Mouse (Mus musculus) intestine, embryonic 14.5 days (tissue): ENCODE measurements around the gene Nisch. TPM values are rescaled to one million over a fixed set of nuclear protein-coding genes. Genes with fewer than 3 reads are reported as not detected.

ENCODE experiments used
- ATAC-seq: fragments of 200-750 bp; cut with Nextera tagmentation; replicated peaks from 2 replicates; pipeline ENCODE4 v1.8.0; 2017; ENCODE audit warnings: low read depth, moderate number of reproducible peaks, moderate TSS enrichment, moderate library complexity; ENCODE audit not compliant: low FRiP score, low TSS enrichment
- DNase-seq: peaks from one replicate; pipeline ENCODE4 v3.0.0-alpha.2; 2018; ENCODE audit warnings: low spot score
- H3K27ac ChIP-seq: fragments of 300-500 bp; sonication (generic); 2 replicates; pipeline ENCODE4 v1.5.1; 2014; ENCODE audit warnings: low read depth, mild to moderate bottlenecking, control low read depth
- H3K27me3 ChIP-seq: fragments of 300-500 bp; sonication (generic); replicated peaks from 2 replicates; pipeline ENCODE4 v1.6.1; 2014; ENCODE audit warnings: low read length, control low read depth; ENCODE audit not compliant: control insufficient read depth, insufficient read depth
- H3K36me3 ChIP-seq: fragments of 300-500 bp; sonication (generic); 2 replicates; pipeline ENCODE4 v1.6.1; 2014; ENCODE audit warnings: low read length, control low read depth; ENCODE audit not compliant: control insufficient read depth, insufficient read depth
- H3K4me1 ChIP-seq: fragments of 300-500 bp; sonication (generic); replicated peaks from 2 replicates; pipeline ENCODE4 v1.6.1; 2014; ENCODE audit warnings: low read length, control low read depth, mixed read lengths; ENCODE audit not compliant: control insufficient read depth, insufficient read depth
- H3K4me2 ChIP-seq: fragments of 300-500 bp; sonication (generic); 2 replicates; pipeline ENCODE4 v1.6.1; 2014; ENCODE audit warnings: low read length
- H3K4me3 ChIP-seq: fragments of 300-500 bp; sonication (generic); 2 replicates; pipeline ENCODE4 v1.5.1; 2014; ENCODE audit warnings: low read depth, low read length, control low read depth, mixed read lengths
- H3K9ac ChIP-seq: fragments of 300-500 bp; sonication (generic); 2 replicates; pipeline ENCODE4 v1.6.1; 2014; ENCODE audit warnings: mild to moderate bottlenecking, low read length
- H3K9me3 ChIP-seq: fragments of 300-500 bp; sonication (generic); 2 replicates; pipeline ENCODE4 v1.6.1; 2016; ENCODE audit warnings: low read length, control low read depth; ENCODE audit not compliant: control insufficient read depth
- WGBS: fragments of 180-500 bp; shearing (Covaris S2); extraction: QIAGEN DNeasy Blood & Tissue Kit; methylation state at CpG from one replicate; pipeline ENCODE4 v1.1.7; 2014; 5-methylcytosine and 5-hydroxymethylcytosine counted together
- polyA plus RNA-seq: library from polyadenylated mRNA; unstranded; fragments of >200 nt; fragmentation: Nextera tagmentation; extraction: Ambion mirVana; gene quantifications from 2 replicates; pipeline ENCODE4 v1.2.1, GENCODE M21; 2014

Gene Nisch
- polyA plus RNA-seq, 1 experiment from 2014 or later, result 330 TPM

DNA sequence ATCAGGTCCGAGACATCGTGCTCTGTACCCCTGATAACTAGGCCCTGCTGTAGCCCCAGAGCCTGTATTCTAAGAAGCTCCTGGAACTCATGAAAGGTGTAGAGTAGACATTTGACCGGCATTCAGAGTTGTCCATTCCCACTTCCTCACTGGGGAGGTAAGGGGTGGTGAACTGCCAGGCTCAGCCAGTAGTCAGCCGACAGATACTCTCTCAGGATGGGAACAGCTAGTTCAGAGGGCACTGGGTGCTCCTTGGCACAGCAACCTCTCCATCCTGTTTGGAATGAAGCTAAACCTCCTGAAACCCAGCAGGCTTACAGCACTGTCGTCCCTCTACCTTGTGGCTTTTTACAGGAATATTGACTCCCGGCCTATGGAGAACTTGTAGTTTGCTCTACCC, 4.9 kb downstream of the Nisch start:
- no peak overlapping the region for H3K4me2 ChIP-seq
- DNase-seq (no peak), ATAC-seq (no peak)
- no peak overlapping the region for H3K9ac ChIP-seq
- H3K27ac ChIP-seq, result no peak overlapping the region
- peaks cover 3% of the 10 kb centered on the region for H3K4me1 ChIP-seq
- WGBS, result 89% methylated on average over 6 of the region's 6 CpGs
- H3K9me3 ChIP-seq, result no peaks in the 10 kb centered on the region
- no peaks in the 10 kb centered on the region for H3K36me3 ChIP-seq
- no peak overlapping the region for H3K4me3 ChIP-seq
- H3K27me3 ChIP-seq, result no peaks in the 10 kb centered on the region

DNA sequence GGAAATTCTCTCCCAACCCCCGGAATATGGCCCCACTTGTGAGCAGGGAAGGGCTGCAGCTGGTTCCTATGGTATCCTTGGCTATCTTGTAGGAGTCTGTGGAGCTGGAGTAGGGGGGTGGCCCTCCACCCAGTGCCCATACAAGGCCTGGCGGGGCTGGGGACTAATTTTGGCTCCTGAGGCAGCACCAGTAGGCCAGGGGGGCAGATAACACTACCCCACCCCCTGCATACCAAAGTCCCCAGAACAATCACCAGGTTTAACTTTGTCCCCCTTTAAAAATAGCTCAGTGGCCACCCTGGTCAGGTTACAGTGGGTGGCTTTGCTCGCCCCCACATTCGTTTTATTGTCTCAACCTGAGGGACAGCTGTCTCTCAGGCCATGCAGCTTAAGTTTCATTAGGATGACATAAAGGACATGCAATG, 7.6 kb downstream of the Nisch start:
- H3K27ac ChIP-seq, result no peak overlapping the region
- H3K9me3 ChIP-seq, result no peaks in the 10 kb centered on the region
- no peak overlapping the region for H3K4me2 ChIP-seq
- WGBS, result 75% methylated on average over 4 of the region's 4 CpGs
- ATAC-seq (no peak), DNase-seq (no peak)
- H3K4me1 ChIP-seq, result peaks cover 12% of the 10 kb centered on the region
- H3K36me3 ChIP-seq, result peaks cover 3% of the 10 kb centered on the region
- no peak overlapping the region for H3K4me3 ChIP-seq
- H3K9ac ChIP-seq, result no peak overlapping the region
- no peaks in the 10 kb centered on the region for H3K27me3 ChIP-seq

DNA sequence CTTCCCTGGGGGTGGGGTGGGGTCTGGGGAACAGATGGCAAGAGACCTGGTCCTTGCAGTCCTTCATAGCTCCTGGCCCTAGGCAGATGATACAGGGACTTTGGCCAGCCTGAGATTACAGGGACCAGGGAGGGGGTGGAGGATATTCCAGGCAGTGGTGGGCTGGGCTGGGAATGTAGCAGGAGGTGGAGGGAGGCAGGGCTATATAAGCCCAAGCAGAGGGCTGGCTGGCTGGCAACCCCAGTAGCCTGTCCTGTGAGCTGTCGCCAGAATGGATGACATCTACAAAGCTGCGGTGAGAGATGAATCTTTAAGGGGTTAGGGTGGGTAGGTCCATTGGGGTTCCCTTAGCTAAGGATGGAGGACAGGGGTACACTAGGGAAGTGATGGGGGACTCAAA, 8.7 kb downstream of the Nisch start, which contains the start of gene Tnnc1:
Gene Tnnc1 (plus strand): TSS at position 229 of the 400 bp plus-strand sequence.
- H3K27me3 ChIP-seq, result no peaks in the 10 kb centered on the region
- H3K9ac ChIP-seq, result no peak within 1 kb of the TSS; the same call in 1 of the 2 replicates
- 56% methylated on average over 2 of the region's 2 CpGs for WGBS
- H3K4me3 ChIP-seq, result peak within 1 kb of the TSS; percentile 78; the same call in 1 of the 2 replicates
- peaks cover 12% of the 10 kb centered on the region for H3K4me1 ChIP-seq
- H3K36me3 ChIP-seq, result peaks cover 13% of the 10 kb centered on the region
- no peaks in the 10 kb centered on the region for H3K9me3 ChIP-seq
- DNase-seq (no peak), ATAC-seq (no peak)
- H3K4me2 ChIP-seq, result peak within 1 kb of the TSS; percentile 73
- no peak within 1 kb of the TSS for H3K27ac ChIP-seq

DNA sequence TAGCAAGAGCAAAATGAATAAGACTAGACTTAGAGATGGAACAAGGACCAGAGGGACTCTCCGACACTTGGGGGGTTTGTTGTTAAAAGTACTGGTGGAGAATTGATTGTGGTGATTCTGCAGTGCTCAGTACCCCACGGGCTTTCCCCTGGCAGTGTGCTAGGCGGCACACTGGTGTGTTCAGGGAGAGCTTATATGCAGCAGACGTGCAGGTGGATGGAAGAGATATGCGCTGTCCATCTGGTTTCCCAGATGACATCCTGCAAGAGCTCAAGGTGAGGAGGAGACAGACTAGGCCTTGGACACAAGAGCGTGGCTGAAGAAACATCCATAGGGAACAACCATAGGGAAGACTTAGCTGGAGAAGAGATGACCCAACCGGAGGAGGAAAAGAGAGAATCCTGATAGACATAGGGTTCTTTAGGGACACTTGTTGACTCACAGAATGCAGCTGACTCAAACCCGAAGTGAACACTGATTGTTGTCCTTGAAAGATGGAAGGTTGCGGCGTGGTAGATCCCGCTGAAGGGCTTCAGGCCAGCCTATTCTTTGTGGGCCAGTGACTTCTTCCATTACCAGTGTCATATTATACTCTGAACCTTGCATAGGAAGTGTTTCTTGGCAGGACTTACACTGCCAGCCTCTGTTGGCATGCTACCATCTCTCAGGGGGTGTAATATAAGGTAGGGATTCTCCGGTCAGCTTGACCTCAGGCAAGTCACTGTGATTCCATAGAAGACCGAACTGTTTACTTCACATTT, 9.5 kb downstream of the Nisch start:
- DNase-seq (no peak), ATAC-seq (0 out of 2 replicates have a peak, but pooled peaks have one; percentile 6)
- Histone ChIP-seq H3K4me3 (peak overlapping the region; percentile 78), H3K36me3 (peaks cover 22% of the 10 kb centered on the region), H3K9ac (peak overlapping the region; percentile 97), H3K27me3 (no peaks in the 10 kb centered on the region), H3K4me2 (peak overlapping the region; percentile 73), H3K27ac (no peak overlapping the region), H3K4me1 (peaks cover 12% of the 10 kb centered on the region), H3K9me3 (no peaks in the 10 kb centered on the region)
- 78% methylated on average over 13 of the region's 13 CpGs for WGBS

DNA sequence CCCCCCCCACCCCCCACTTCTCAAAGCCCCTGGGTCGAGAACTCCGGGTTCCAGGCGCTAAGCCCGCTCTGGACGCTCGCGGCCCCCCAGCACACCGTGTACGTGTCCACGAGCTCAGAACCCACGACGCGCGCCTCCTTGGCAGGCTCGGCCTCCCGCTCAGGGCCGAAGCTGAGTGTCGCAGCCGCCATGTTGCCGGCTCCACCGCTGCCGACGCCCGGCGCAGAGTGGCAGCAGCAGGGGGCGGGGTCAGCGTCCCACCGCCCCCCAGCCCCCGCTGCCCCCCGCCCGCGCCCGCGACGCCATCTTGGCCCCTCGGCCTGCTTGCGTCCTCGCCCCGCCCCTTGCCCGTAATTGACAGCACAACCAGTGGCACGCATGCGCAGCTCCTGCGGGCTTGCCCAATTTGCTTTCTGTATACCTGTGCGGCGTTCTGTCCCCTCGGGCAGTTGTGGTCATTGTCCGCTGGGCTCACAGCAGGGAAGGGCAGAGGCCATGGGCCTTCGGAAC, 10.2 kb downstream of the Nisch start:
- Histone ChIP-seq H3K4me3 (peak overlapping the region; percentile 78), H3K9ac (peak overlapping the region; percentile 97), H3K27me3 (no peaks in the 10 kb centered on the region), H3K4me1 (peaks cover 12% of the 10 kb centered on the region), H3K9me3 (no peaks in the 10 kb centered on the region), H3K4me2 (peak overlapping the region; percentile 73), H3K36me3 (peaks cover 29% of the 10 kb centered on the region), H3K27ac (peak overlapping the region; percentile 78)
- ATAC-seq (peak; percentile 71), DNase-seq (peak; percentile 94)
- WGBS, result 1% methylated on average over 47 of the region's 48 CpGs

DNA sequence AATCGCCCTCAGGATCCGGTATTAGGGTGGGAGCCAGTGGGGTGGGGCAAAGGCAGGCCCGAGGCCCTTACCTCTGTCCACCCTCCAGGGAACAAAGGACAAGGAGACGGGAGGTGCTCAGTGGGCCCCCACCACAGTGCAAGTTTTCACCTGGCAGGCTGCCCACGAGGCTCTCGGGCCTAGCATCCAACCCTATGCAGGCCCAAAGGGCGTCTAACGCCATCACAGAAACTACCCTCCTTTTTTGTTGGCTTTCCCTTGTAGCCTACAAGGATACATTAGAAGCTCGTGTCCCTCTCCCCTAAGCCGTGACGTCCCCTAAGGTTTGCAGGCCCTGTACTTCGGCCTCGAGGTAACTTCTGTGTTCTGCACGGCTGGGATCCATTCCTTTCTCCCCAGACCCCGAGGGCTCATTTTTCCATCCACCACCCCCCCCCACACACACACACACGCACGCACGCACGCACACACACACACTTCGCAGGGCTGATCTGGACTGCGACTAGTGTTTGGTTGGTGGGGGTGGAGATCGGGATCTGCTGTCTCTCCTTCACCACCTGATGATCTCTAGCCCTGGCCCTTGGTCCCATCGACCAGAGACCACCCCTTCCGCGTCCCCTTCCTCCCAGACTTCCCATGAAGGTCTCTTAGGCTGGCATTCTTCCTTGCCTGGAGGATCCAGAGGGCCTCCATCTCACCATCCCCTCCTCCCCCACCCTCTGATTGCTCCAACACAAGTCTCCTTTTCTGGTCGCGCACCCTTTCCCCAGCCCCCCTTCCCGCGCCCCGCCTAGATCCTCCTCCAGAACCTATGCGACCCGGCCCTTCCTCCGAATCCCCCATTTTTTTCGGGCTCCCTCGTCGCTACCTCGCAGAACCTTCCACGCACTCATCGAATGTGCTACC, 10.9 kb downstream of the Nisch start:
- under 1% methylated on average over 39 of the region's 39 CpGs for WGBS
- Histone ChIP-seq H3K9ac (peak overlapping the region; percentile 97), H3K4me2 (peak overlapping the region; percentile 73), H3K4me1 (peaks cover 12% of the 10 kb centered on the region), H3K27ac (peak overlapping the region; percentile 78), H3K4me3 (peak overlapping the region; percentile 78), H3K36me3 (peaks cover 36% of the 10 kb centered on the region), H3K9me3 (no peaks in the 10 kb centered on the region), H3K27me3 (no peaks in the 10 kb centered on the region)
- ATAC-seq, result peak; percentile 63
- DNase-seq, result peak; percentile 80

DNA sequence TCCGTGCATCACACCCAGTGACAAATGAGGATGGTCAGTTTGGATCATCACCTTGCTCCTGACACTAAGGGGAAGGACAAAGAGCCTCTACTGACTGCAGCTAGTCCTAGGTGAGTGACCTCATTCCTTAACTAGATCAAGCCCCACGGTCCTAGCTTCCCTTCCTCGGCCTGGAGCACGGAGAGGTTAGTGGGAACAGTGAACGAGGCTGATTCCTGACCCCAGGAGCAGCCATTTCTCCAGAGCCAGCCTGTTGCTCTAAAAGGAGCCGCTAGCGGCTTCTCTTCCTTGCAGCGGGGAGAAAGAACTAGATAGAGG, 11.5 kb downstream of the Nisch start:
- H3K4me3 ChIP-seq, result peak overlapping the region; percentile 78
- no peaks in the 10 kb centered on the region for H3K27me3 ChIP-seq
- H3K4me2 ChIP-seq, result peak overlapping the region; percentile 73
- DNase-seq (no peak), ATAC-seq (0 out of 2 replicates have a peak, but pooled peaks have one; percentile 7)
- no peaks in the 10 kb centered on the region for H3K9me3 ChIP-seq
- peak overlapping the region; percentile 78 for H3K27ac ChIP-seq
- peak overlapping the region; percentile 97 for H3K9ac ChIP-seq
- peaks cover 12% of the 10 kb centered on the region for H3K4me1 ChIP-seq
- WGBS, result 11% methylated on average over 8 of the region's 8 CpGs
- peaks cover 42% of the 10 kb centered on the region for H3K36me3 ChIP-seq

DNA sequence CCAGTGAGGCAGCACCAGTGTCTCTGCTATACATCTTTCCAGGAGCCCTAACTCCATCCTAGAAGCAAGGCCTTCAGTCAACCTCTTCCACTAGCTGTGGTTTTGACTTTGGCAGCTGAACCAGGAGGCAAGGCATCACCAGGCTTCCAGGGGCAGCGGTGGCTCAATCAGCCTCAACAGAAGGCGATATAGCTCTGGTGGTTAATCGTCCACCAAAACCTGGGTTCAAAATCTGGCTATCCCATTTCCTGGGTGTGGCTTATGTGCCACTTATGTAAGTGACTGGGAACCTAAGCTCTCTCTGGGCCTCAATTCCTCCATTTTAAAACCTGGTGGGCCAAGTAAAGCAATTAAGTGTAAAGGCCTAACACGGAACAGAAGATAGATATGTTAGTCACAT, 11.9 kb downstream of the Nisch start:
- ATAC-seq, result no peak
- H3K4me2 ChIP-seq, result peak overlapping the region; percentile 73
- peak overlapping the region; percentile 97 for H3K9ac ChIP-seq
- H3K4me1 ChIP-seq, result peaks cover 12% of the 10 kb centered on the region
- H3K4me3 ChIP-seq, result peak overlapping the region; percentile 78
- DNase-seq, result no peak
- no peaks in the 10 kb centered on the region for H3K9me3 ChIP-seq
- WGBS, result 59% methylated on average over 4 of the region's 4 CpGs
- peaks cover 46% of the 10 kb centered on the region for H3K36me3 ChIP-seq
- H3K27me3 ChIP-seq, result no peaks in the 10 kb centered on the region
- H3K27ac ChIP-seq, result peak overlapping the region; percentile 78
